Mouse (Mus musculus): ENCODE measurements around the gene Cptp.

The Cptp gene

GRCm38 (mm10) chr4:155841003-155841454, 28.2 kb downstream of the Cptp start:
- peak; percentile 74 for DNase-seq (ENCODE audit: low spot score)

GRCm38 (mm10) chr4:155840076-155841002, 28.9 kb downstream of the Cptp start:
- no peak for DNase-seq (ENCODE audit: low spot score)

GRCm38 (mm10) chr4:155839483-155839910, 29.7 kb downstream of the Cptp start, which contains the start of gene Mxra8:
TSS of gene Mxra8 (plus strand) at chr4:155839680.
- peak; percentile 86 for DNase-seq (ENCODE audit: low spot score)

- DNase-seq (ENCODE audit: low spot score) = peak; percentile 58
Measured at GRCm38 (mm10) chr4:155838187-155839153, 30.8 kb downstream of the Cptp start.

- DNase-seq (ENCODE audit: low spot score) = peak; percentile 46
Measured at GRCm38 (mm10) chr4:155837404-155838010, 31.7 kb downstream of the Cptp start.

- DNase-seq (ENCODE audit: low spot score) = peak; percentile 88
Measured at GRCm38 (mm10) chr4:155833836-155834235, 35.4 kb downstream of the Cptp start.

GRCm38 (mm10) chr4:155833234-155833633, 36.0 kb downstream of the Cptp start:
- DNase-seq (ENCODE audit: low spot score) = peak; percentile 38

- DNase-seq (ENCODE audit: low spot score) = peak; percentile 45
Measured at GRCm38 (mm10) chr4:155832321-155832720, 36.9 kb downstream of the Cptp start.

GRCm38 (mm10) chr4:155831831-155832230, 37.4 kb downstream of the Cptp start:
- DNase-seq (ENCODE audit: low spot score) = peak; percentile 62

GRCm38 (mm10) chr4:155831205-155831766, 38.0 kb downstream of the Cptp start, which contains the start of gene Aurkaip1:
TSS of gene Aurkaip1 (plus strand) at chr4:155831272.
- DNase-seq (ENCODE audit: low spot score) = peak; percentile 98

GRCm38 (mm10) chr4:155830596-155830995, 38.6 kb downstream of the Cptp start:
- DNase-seq (ENCODE audit: low spot score) = no peak

GRCm38 (mm10) chr4:155829866-155830265, 39.4 kb downstream of the Cptp start:
- no peak for DNase-seq (ENCODE audit: low spot score)

GRCm38 (mm10) chr4:155823443-155823842, 45.8 kb downstream of the Cptp start:
- DNase-seq (ENCODE audit: low spot score) = no peak

GRCm38 (mm10) chr4:155821025-155821424, 48.2 kb downstream of the Cptp start:
- no peak for DNase-seq (ENCODE audit: low spot score)

- no peak for DNase-seq (ENCODE audit: low spot score)
Measured at GRCm38 (mm10) chr4:155817533-155817932, 51.7 kb downstream of the Cptp start.
